Mouse (Mus musculus) cortical plate, adult 2 months (tissue): Measurements from ENCODE around the gene Fam189a1. TPM values are rescaled to one million over a fixed set of nuclear protein-coding genes. Genes with fewer than 3 reads are reported as not detected.

Source experiments
- H3K27ac ChIP-seq: fragments of 200-500 bp; 2 replicates; pipeline ENCODE4 v1.5.1; 2012; ENCODE audit warnings: low read length, control low read depth, inconsistent platforms; ENCODE audit not compliant: insufficient read depth
- H3K4me1 ChIP-seq: fragments of 200-500 bp; 2 replicates; pipeline ENCODE4 v1.6.1; 2011; ENCODE audit warnings: low read length; ENCODE audit not compliant: control insufficient read depth, insufficient read depth
- H3K4me3 ChIP-seq: fragments of 200-500 bp; 2 replicates; pipeline ENCODE4 v1.5.1; 2011; ENCODE audit warnings: mild to moderate bottlenecking, low read length, control low read depth; ENCODE audit not compliant: insufficient read depth
- CTCF ChIP-seq: fragments of 200-500 bp; IDR thresholded peaks from 2 replicates; pipeline ENCODE4 v1.5.1; 2011; ENCODE audit warnings: mild to moderate bottlenecking, control low read depth, low read length; ENCODE audit not compliant: insufficient read depth; ENCODE audit errors: extremely low read depth
- POLR2A ChIP-seq: fragments of 200-500 bp; IDR thresholded peaks from 2 replicates; pipeline ENCODE4 v1.6.1; 2011; ENCODE audit warnings: mild to moderate bottlenecking, low read length, control low read depth; ENCODE audit not compliant: insufficient read depth; ENCODE audit errors: extremely low read depth
- polyA plus RNA-seq: library from polyadenylated mRNA; depleted of rRNA; stranded (reverse); fragments of >200 nt; gene quantifications from 2 replicates; pipeline ENCODE4 v1.2.3, GENCODE M21; 2012

Gene Fam189a1
- polyA plus RNA-seq, 1 experiment = 61.3 TPM

GRCm38 (mm10) chr7:64709520-64710262 lies 446.7 kb downstream of the Fam189a1 start:
- Histone ChIP-seq H3K4me3 (no peak overlapping the region), H3K4me1 (peaks cover 10% of the 10 kb centered on the region), H3K27ac (no peak overlapping the region)
- TF ChIP-seq POLR2A (no peak), CTCF (peak; percentile 24; the same call in 1 of the 2 replicates)

GRCm38 (mm10) chr7:64708176-64708575 lies 448.2 kb downstream of the Fam189a1 start:
- Histone ChIP-seq H3K27ac (no peak overlapping the region), H3K4me3 (no peak overlapping the region), H3K4me1 (peaks cover 10% of the 10 kb centered on the region)
- TF ChIP-seq CTCF (no peak), POLR2A (no peak)
